Mouse (Mus musculus) neural tube, embryonic 14.5 days (tissue): ENCODE measurements around the gene Tspan12. TPM values are rescaled to one million over a fixed set of nuclear protein-coding genes. Genes with fewer than 3 reads are reported as not detected.
A peak's percentile ranks its signal among the peaks of the same experiment; 100 is the strongest.
"Not testable (repeated sequence)": the region's sequence is repeated elsewhere in the genome, so short reads cannot be mapped to it uniquely, and the experiment has no call there.

Source experiments
- ATAC-seq: fragments of 200-750 bp; cut with Nextera tagmentation; 2 replicates; pipeline ENCODE4 v1.8.0; 2017; ENCODE audit warnings: low read depth, mild to moderate bottlenecking, moderate TSS enrichment, moderate library complexity
- H3K27ac ChIP-seq: fragments of 300-500 bp; sonication (generic); 2 replicates; pipeline ENCODE4 v1.5.1; 2014; ENCODE audit warnings: low read depth, mild to moderate bottlenecking, control low read depth, low read length, moderate library complexity, mixed read lengths
- H3K27me3 ChIP-seq: fragments of 300-500 bp; sonication (generic); 2 replicates; pipeline ENCODE4 v1.6.1; 2014; ENCODE audit warnings: low read length; ENCODE audit not compliant: control insufficient read depth, insufficient read depth
- H3K36me3 ChIP-seq: fragments of 300-500 bp; sonication (generic); 2 replicates; pipeline ENCODE4 v1.6.1; 2014; ENCODE audit warnings: low read length, mixed read lengths; ENCODE audit not compliant: control insufficient read depth, insufficient read depth
- H3K4me1 ChIP-seq: fragments of 300-500 bp; sonication (generic); 2 replicates; pipeline ENCODE4 v1.6.1; 2014; ENCODE audit warnings: low read length; ENCODE audit not compliant: control insufficient read depth, insufficient read depth
- H3K4me2 ChIP-seq: fragments of 300-500 bp; sonication (generic); 2 replicates; pipeline ENCODE4 v1.6.1; 2014; ENCODE audit warnings: mild to moderate bottlenecking, low read depth, low read length, control low read depth
- H3K4me3 ChIP-seq: fragments of 300-500 bp; sonication (generic); 2 replicates; pipeline ENCODE4 v1.5.1; 2014; ENCODE audit warnings: low read depth, low read length, control low read depth, mixed read lengths
- H3K9ac ChIP-seq: fragments of 300-500 bp; sonication (generic); replicated peaks from 2 replicates; pipeline ENCODE4 v1.6.1; 2014; ENCODE audit warnings: low read depth, mild to moderate bottlenecking, control low read depth, low read length, mixed read lengths
- H3K9me3 ChIP-seq: fragments of 300-500 bp; sonication (generic); 2 replicates; pipeline ENCODE4 v1.6.1; 2016; ENCODE audit warnings: low read length; ENCODE audit not compliant: control insufficient read depth
- WGBS: fragments of 180-500 bp; shearing (Covaris S2); extraction: QIAGEN DNeasy Blood & Tissue Kit; methylation state at CpG from one replicate; pipeline ENCODE4 v1.1.7; 2014; 5-methylcytosine and 5-hydroxymethylcytosine counted together
- polyA plus RNA-seq: library from polyadenylated mRNA; unstranded; fragments of >200 nt; fragmentation: Nextera tagmentation; extraction: Ambion mirVana; gene quantifications from 2 replicates; pipeline ENCODE4 v1.2.1, GENCODE M21; 2014

The Tspan12 gene
- polyA plus RNA-seq, 1 experiment from 2014 or later = 89.7 TPM

DNA sequence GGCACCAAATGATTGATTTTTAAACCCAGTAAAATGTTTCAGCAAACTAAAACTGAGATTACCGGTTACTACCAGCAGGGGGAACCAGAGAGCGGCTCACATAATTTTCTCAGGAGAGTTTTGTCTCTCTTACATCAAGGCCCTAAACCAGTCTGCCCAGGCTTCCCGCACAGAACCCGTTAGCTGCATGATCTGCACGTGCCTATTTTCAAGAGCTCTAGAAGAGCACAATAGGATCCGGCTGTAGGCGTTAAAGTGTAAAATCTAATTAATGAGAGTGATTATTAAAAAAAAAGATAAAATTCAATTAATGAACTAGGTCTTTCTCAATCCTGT lies 57.3 kb downstream of the Tspan12 start:
- Histone ChIP-seq H3K4me1 (no peaks in the 10 kb centered on the region), H3K9me3 (no peaks in the 10 kb centered on the region), H3K4me3 (no peak overlapping the region), H3K4me2 (no peak overlapping the region), H3K27me3 (no peaks in the 10 kb centered on the region), H3K9ac (no peak overlapping the region), H3K27ac (no peak overlapping the region), H3K36me3 (peaks cover 3% of the 10 kb centered on the region; the same call in 1 of the 2 replicates)
- peak; percentile 95 for ATAC-seq
- 4% methylated on average over 7 of the region's 7 CpGs for whole genome bisulfite sequencing

DNA sequence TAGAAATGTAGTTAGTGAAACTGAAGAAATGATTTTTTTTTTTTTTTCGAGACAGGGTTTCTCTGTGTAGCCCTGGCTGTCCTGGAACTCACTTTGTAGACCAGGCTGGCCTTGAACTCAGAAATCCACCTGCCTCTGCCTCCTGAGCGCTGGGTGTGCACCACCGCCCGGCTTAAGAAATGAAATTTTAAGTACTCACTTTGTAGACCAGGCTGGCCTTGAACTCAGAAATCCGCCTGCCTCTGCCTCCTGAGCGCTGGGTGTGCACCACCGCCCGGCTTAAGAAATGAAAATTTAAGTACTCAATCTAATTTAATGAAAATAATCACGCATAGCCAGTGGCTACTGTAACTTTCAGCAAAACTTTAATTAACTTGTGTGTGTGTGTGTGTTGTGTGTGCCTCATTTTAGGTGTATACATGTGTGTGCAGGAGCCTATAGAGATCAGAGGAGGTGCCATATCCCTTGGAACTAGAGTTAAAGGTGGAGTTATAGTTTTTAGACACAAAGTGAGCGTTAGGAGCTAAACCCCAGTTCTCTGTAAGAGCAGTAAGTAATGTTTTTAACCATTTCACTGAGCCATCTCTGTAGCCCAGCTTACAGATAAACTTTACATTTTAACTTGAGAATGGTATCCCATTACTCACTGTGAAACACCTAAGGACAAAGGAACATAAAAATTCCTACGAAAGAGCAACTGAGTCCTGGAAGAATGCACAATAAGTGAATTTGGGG lies 57.8 kb downstream of the Tspan12 start:
- peak; percentile 18; the same call in 1 of the 2 replicates for ATAC-seq
- Histone ChIP-seq H3K9ac (no peak overlapping the region), H3K4me2 (no peak overlapping the region), H3K4me3 (no peak overlapping the region), H3K36me3 (peaks cover 3% of the 10 kb centered on the region; the same call in 1 of the 2 replicates), H3K27me3 (no peaks in the 10 kb centered on the region), H3K4me1 (no peaks in the 10 kb centered on the region), H3K9me3 (no peaks in the 10 kb centered on the region), H3K27ac (no peak overlapping the region)
- 83% methylated on average over 11 of the region's 11 CpGs for WGBS

DNA sequence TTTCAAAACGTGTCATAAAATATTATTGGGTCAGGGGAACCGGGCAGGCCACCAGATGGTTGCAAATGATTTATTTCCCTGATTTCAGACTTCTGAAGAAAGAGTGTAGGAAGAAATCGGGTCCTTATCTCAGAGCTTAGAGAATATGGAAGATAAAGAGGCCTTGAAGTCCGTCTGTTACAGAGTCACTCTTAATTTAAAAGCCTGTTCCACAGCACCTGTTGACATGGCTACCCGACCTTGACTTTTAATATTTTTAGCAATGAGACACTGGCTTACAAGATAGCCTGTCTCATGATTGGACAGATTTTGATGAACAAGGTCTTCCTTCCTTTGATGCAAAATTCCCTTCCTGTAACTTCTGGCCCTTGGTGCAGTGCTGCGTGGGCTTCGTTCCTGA lies 61.0 kb downstream of the Tspan12 start:
- Histone ChIP-seq H3K27ac (no peak overlapping the region), H3K9ac (no peak overlapping the region), H3K27me3 (no peaks in the 10 kb centered on the region), H3K4me2 (no peak overlapping the region), H3K4me1 (no peaks in the 10 kb centered on the region), H3K9me3 (no peaks in the 10 kb centered on the region), H3K36me3 (no peaks in the 10 kb centered on the region), H3K4me3 (no peak overlapping the region)
- no peak for ATAC-seq
- 82% methylated on average over 7 of the region's 7 CpGs for WGBS

DNA sequence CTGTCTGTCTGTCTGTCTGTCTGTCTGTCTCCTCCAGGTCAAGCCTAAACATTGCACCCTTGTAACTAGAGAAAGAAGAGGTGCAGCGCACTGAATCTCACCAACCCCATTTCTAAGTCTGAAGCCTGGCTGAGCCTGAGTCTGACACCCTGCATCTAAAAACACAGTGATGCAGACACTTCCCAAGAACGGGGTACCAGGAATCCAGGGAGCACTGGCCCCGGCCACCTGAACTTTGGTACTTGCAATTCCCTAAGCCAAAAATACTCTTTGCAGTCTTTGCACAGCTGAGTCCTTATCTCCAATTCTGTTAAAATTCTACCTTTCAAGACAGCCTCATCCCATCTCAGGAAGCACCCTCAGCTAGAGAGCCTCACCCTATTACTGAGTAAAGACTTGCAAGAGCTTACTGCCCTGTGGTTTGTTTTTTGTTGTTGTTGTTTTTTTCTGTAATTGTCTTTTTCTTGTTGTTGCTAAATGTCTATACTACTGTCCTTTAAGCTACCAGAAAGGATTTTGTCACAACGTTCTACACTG lies 61.7 kb downstream of the Tspan12 start:
- 85% methylated on average over 4 of the region's 4 CpGs for WGBS

DNA sequence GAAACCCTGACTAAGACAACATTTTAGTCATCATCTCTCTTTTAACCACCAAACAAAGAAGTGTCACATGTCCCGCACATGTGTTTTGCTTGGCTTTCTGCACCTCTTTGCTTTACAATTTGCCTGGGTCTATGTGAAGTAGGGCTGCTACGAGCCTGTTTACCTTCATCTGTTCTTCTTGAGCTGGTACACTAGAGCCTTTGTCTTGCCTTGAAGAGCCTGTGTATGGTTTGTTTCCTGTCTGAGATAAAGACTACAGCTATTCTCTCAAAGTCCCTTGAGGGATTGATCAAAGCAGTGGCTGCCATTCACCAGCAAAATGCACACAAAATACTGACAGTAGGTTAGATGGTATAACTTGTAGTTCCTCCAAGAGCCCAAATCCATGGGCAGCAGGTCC lies 62.3 kb downstream of the Tspan12 start:
- H3K9ac ChIP-seq = no peak overlapping the region
- H3K27me3 ChIP-seq = no peaks in the 10 kb centered on the region
- no peak for ATAC-seq
- no peaks in the 10 kb centered on the region for H3K36me3 ChIP-seq
- H3K9me3 ChIP-seq = no peaks in the 10 kb centered on the region
- no peaks in the 10 kb centered on the region for H3K4me1 ChIP-seq
- 77% methylated on average over 2 of the region's 2 CpGs for WGBS
- no peak overlapping the region for H3K4me3 ChIP-seq
- no peak overlapping the region for H3K27ac ChIP-seq
- no peak overlapping the region for H3K4me2 ChIP-seq

More for the DNA sequence above, 61.7 kb downstream of the Tspan12 start:
- H3K27me3 ChIP-seq = no peaks in the 10 kb centered on the region
- H3K4me3 ChIP-seq = no peak overlapping the region
- H3K4me2 ChIP-seq = no peak overlapping the region
- H3K9me3 ChIP-seq = no peaks in the 10 kb centered on the region
- ATAC-seq = no peak
- H3K36me3 ChIP-seq = no peaks in the 10 kb centered on the region
- no peak overlapping the region for H3K9ac ChIP-seq
- no peak overlapping the region for H3K27ac ChIP-seq
- no peaks in the 10 kb centered on the region for H3K4me1 ChIP-seq

DNA sequence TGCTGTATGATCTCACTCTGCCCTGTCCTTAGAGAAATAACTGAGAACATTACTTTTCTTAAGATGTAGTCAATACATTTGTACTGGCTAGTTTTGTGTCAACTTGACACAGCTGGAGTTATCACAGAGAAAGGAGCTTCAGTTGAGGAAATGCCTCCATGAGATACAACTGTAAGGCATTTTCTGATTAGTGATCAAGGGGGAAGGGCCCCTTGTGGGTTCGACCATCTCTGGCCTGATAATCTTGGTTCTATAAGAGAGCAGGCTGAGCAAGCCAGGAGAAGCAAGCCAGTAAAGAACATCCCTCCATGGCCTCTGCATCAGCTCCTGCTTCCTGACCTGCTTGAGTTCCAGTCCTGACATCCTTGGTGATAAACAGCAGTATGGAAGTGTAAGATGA lies 62.7 kb downstream of the Tspan12 start:
- not testable (repeated sequence) for H3K4me3 ChIP-seq, H3K36me3 ChIP-seq, H3K27ac ChIP-seq, H3K27me3 ChIP-seq, H3K4me2 ChIP-seq, H3K9ac ChIP-seq, H3K4me1 ChIP-seq, ATAC-seq, H3K9me3 ChIP-seq
- WGBS = 82% methylated on average over 1 of the region's 1 CpGs

DNA sequence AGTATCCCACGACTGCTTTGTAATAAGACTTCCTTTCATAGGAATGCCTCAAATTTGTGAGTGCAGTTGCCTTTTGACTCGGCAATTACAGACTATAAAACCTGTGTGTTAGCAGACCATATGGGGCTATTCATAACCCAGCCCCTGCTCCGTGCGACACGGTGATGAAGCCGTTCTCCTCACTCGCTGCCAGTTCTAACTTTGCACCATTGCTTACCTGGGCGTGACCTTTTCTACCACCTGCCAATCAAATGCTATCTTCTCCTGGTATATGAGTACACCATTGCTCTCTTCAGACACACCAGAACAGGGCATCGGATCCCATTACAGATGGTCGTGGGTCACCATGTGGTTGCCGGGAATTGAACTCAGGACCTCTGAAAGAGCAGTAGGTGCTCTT lies 64.6 kb downstream of the Tspan12 start:
- WGBS = 52% methylated on average over 11 of the region's 11 CpGs
- Histone ChIP-seq H3K27ac (no peak overlapping the region), H3K27me3 (no peaks in the 10 kb centered on the region), H3K9me3 (no peaks in the 10 kb centered on the region), H3K36me3 (no peaks in the 10 kb centered on the region), H3K4me2 (no peak overlapping the region), H3K9ac (no peak overlapping the region), H3K4me3 (no peak overlapping the region), H3K4me1 (no peaks in the 10 kb centered on the region)
- ATAC-seq = no peak

DNA sequence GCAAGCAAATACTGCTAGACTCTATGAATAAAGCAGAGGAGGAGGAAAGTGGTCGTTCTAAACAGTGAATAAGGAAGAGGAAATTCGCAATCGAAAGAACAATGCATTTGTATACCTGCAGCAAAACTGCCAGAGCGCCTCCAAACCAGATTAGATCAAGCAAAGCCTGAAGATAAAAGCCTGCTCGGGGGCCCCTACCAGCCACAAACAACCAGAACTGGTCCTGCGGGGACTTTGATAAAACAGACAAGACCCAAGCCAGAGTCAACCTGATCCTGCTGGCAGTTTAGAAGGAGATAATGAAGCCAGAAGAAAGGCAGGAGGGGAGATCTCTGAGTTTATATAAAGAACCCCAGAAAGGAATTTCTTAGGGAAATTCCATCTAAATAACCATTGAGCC lies 65.0 kb downstream of the Tspan12 start:
- ATAC-seq = no peak
- Histone ChIP-seq H3K27me3 (no peaks in the 10 kb centered on the region), H3K36me3 (no peaks in the 10 kb centered on the region), H3K4me2 (no peak overlapping the region), H3K4me1 (no peaks in the 10 kb centered on the region), H3K9ac (no peak overlapping the region), H3K9me3 (no peaks in the 10 kb centered on the region), H3K4me3 (no peak overlapping the region), H3K27ac (no peak overlapping the region)
- 55% methylated on average over 6 of the region's 6 CpGs for WGBS

DNA sequence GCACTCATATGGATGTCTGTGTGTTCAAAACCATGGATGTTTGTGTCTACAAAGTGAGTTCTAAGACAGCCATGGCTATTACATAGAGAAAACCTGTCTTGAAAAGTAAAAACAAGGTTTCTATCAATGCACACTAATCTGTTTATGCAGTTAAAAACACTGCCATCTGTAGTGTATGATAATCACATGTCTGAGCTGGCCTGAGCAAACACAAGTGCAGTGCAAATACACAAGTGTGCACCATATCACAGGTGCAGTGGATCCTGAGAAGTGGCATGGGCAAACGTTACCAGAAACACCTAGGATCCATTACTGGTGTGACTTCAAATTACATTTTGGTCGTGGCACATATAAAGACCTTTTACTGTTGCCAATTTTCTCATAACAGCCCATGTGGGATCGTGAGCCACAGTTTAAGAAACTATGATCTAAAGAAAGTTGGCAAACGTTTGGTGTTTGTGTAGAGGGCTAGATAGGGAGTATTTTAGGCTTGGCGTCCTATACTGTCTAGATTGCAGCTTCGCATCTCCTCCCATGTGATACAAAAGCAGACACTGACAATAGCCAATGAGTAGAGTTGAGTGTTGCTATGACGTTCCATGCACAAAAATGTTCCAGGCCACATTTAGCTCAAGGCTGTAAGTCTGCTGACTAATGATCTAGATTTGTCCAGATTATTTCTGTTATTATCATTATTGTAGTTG lies 78.0 kb downstream of the Tspan12 start:
- no peak overlapping the region for H3K4me3 ChIP-seq

More for the DNA sequence above, 78.0 kb downstream of the Tspan12 start:
- 92% methylated on average over 7 of the region's 7 CpGs for WGBS
- no peak overlapping the region for H3K4me2 ChIP-seq
- H3K27me3 ChIP-seq = no peaks in the 10 kb centered on the region
- no peaks in the 10 kb centered on the region for H3K36me3 ChIP-seq
- H3K27ac ChIP-seq = no peak overlapping the region
- H3K4me1 ChIP-seq = no peaks in the 10 kb centered on the region
- H3K9ac ChIP-seq = no peak overlapping the region
- H3K9me3 ChIP-seq = no peaks in the 10 kb centered on the region
- no peak for ATAC-seq
